Mouse (Mus musculus) common myeloid progenitor, adult 5-6 weeks (primary cell): ENCODE data around the gene Zc3h7b. TPM values are rescaled to one million over a fixed set of nuclear protein-coding genes. Genes with fewer than 3 reads are reported as not detected.

Experiments used
- ATAC-seq: replicated peaks from 2 replicates; pipeline ENCODE4 v1.8.0; 2016; ENCODE audit warnings: low read depth, mild to moderate bottlenecking, moderate TSS enrichment, inconsistent platforms; ENCODE audit not compliant: poor library complexity, severe bottlenecking
- total RNA-seq: library from RNA; stranded (forward); fragments of 200-1000, 187-1606 nt; gene quantifications from 2 replicates; pipeline ENCODE4 v1.2.3, GENCODE M21; 2017

The Zc3h7b gene
- total RNA-seq, 1 experiment from 2014 or later: 31.5 TPM

DNA sequence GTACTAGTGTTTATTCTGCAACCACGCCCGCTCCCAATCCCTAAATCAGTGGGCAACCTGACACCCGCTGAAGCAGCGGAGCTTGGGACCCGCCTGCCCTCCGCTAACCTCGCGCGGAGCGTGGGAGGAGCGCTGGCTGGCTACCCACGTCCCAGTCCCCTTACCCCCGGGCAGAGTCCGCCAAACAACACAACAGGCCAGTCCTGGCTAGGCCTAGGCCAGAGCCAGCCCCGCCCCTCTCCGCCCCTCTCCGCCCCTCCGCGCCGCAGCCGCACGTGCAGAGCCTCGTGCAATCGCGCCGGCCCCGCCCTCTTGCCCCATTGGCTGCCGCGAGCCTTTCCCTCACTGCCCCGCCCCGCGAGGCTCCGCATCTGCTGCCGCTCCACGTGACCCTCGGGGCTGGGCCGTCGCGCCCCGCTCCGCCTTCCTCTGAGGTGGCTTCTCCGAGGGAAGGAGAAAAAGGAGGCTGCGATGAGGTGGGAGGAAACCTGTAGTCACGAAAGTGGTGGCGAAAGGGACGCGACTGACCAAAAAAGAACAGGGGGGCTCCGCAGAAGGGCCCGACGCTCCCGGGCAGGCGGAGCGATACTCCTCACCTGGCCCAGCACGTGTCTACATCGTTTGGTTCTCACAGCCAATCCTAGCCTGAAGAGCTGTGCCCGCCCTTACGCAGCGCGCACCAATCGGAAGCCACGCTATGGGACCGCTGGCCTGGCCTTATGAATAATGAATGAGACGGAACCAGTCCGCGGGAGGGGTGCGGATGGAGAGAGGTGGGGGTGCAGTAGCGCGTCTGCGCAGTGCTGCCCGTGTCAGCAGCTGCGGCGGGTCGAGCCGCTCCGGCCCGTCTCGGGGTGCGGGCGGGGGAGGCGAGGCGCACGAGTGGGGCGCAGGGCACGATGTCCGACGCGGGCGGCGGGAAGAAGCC, 66.1 kb downstream of the Zc3h7b start:
- ATAC-seq: peak; percentile 83

DNA sequence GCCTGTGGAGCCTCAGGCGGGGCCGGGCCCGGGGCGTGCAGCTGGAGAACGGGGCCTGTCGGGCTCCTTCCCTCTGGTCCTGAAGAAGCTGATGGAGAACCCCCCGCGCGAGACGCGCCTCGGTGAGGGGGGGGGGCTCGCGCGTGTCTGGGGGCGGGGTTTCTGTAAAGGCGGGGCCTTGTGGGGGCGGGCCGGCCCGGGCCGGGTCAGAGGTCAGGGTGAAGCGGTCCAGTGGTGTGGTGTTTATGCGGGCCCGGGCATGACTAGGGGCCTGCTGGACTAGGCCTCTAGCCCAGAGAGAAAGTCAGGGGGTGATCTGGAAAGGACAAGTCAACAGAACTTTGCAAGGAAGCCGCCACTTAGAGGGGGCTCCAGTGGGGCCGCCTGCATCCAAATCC, 66.7 kb downstream of the Zc3h7b start:
- no peak for ATAC-seq

DNA sequence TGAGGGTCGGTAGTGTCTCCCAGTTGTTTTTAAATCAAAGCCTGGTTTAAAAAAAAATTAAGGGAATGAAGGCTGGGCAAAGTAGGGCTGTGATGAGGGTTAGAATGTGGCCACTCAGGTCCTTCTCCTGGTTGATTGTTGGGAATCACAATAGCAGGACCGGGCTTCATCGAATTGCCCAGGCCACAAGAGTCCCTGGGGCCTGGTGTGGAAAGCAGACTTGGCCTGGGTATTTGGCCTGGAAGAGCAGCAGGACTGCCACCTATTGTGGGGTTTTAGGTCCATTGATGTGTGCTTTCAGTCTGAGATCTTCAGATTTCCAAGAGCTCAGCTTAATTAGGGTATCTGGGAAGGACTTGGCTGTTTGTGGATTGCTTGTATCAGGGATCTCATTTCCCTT, 67.4 kb downstream of the Zc3h7b start:
- ATAC-seq: no peak

DNA sequence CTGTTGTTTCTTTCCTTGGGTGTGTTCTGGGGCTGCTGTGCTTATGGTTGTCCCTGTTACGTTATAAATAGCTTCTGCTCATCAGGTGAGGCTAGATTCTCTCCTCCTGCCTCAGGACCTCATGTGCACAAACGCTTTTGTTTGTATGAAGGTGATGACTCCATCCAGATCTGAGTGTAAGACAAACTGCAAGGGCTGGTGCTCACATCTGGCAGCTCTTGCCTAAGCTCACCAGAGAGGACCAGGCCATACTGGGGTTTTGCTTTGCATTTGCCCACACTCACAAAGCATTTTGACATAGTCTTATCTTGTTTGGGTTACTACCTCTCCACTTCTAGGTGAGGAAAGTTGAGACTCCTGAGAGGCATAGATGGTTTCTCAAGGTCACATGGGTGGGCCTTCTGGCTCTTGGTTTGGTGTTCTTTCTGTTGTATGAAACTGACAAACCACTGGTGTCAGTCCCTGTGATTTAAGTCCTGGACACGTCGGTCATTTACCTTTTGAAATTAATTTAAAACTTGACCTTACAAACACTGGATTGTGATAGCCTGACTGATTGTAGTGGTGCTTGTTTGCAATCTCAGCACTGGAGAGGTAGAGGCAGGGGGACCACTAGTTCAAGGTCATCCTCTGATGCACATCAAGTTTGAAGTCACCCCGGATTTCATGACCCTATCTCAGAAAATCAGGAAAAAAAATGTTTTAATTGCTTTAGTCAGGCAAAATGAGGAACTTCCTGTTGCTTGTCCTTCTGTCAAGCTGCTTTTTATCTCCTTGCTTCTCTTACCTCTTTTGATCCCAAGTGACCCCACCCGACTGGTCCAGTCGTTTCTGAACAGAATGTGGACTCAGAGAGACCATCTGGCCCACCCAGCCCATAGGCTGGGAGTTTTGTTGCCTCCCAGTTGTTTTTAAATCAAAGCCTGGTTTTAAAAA, 68.1 kb downstream of the Zc3h7b start:
- no peak for ATAC-seq

DNA sequence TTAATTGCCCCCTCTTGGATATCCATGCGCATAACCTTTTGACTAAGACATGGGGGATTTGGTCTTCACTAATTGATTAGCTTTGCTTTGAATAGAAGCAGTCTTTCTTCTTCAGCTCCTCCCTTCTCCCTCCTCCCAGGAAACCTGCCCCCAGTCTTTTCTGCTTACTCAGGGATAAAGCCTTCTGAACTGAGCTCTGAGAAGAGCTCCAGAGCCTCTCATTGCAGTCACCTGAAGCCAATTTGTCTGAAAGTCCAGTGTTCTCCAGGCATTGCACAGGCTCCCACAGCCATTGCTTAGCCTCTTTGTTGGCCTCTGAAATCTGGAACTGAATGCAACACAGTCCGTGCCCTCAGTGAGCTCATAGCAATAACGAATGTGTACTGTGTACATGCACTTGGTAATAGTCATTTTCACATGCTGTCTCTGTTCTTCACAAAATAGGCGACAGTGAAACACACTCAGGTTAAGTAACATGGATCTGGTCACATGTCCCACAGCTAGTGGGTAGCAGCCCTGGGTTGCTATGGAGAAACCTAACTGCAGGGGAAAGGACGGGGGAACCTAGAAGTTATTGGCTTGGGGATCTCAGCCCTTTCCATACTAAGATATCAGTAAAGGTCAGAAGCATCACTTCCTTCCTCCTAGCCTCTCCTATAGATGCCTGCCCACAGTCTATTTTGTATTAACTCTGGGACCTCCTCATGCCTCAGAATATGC, 69.3 kb downstream of the Zc3h7b start:
- ATAC-seq: peak; percentile 13; the same call in 1 of the 2 replicates

DNA sequence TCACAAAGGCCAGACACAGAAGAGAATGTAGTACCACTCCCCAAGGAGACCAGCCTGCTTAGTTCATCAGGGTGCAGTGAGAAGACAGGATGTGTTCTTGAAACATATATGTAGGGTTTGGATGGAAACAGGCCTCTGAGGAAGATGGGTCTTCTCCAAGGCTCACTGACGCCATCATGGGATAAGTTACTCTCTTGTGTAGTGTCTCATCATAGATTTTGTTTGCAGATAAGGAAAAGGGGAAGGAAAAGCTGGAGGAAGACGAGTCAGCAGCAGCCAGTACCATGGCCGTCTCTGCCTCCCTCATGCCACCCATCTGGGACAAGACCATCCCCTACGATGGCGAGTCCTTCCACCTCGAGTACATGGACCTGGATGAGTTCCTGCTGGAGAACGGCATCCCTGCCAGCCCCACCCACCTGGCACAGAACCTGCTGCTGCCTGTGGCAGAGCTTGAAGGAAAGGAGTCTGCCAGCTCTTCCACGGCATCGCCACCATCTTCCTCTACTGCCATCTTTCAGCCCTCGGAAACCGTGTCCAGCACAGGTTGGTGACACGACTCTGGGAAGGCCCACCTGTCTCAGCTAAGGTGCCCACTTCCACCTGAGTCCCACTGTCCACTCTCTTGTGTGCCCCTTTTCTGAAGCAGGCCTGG, 70.0 kb downstream of the Zc3h7b start:
- no peak for ATAC-seq

DNA sequence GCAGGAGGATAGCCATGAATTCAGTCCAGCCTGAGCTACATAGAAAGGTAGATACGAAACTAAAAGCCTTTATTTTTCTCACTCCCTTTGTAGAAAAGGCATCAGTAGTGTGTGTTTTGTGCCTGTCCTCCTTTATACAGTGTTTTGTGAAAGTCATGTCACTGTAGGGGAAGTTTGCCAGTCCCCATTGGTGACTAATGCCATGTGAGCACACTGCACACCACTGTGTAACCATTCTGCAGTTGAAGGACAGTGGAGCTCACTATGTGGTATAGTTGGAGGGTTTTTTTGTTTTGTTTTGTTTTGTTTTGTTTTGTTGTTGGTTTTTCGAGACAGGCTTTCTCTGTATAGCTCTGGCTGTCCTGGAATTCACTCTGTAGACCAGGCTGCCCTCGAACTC, 73.5 kb downstream of the Zc3h7b start:
- ATAC-seq: no peak

DNA sequence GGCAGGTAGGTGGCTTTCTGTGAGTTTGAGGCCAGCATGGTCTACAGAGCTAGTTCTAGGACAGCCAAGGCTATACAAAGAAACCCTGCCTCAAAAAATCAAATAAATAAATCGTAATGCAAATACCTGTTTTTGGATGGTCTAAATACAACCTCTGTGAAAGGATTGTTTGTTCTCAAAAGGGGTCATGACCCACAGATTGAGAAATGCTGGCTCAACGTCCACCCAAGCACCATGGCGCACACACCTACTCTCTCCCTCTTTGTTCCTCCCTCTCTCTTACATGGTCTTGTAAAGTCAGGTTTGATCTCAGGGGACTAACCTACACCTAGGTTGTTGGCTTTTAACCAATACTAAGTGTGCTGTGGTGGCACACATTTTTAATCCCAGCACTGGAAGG, 77.8 kb downstream of the Zc3h7b start:
- ATAC-seq: no peak

DNA sequence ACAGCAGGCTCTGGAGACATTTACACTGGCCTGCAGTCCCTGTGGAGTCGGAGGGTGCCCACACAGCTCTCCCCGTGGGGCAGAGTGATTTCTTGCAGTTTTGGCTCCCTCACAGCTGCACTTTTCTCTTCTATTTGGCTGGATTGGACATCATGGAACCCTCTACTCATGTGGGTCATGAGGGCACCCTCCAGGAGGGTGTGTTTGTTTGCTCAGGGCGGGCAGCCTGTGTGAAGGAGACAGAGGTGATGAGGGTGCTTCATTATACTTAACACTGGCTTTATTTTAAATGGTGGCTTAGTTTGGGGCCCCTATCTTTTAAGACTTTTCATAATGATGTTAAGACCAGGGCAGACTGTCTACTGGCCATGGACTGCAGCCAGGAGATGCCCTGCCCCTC, 80.0 kb downstream of the Zc3h7b start:
- no peak for ATAC-seq

DNA sequence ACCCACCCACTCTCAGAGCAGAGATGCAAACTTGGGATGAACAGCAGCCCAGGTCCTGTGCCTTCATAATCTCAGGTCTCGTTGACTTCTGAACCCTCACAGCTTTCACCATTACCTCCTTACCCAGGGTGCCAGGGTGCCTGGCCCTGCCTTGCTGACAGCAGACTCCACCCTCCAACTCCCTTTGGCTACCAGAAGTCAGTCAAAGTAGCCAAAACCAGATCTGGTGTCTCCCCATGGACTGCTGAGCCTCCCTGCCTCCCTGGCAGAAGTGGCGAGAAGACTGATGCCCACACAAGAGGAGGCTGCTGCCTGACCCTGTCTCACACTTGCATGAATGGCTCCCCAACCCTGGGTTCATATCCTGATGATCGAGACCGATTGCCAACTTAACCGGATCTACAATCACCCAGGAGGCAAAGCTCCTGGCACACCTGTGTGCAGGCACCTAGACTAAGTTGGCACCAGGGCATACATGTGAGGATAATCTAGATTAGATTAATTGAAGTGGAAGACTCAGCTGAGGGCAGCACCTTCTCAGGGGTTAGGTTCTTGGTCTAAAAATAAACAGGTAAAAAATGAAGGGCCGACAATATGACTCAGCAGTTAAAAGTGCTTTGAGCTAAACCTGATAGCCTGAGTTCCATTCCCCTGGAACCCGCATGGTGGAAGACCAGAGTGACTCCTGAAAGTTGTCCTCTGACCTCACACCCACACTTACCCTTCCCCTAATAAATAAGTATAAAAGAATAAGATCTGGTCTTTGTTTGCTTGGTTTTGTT, 83.8 kb downstream of the Zc3h7b start:
- no peak for ATAC-seq

DNA sequence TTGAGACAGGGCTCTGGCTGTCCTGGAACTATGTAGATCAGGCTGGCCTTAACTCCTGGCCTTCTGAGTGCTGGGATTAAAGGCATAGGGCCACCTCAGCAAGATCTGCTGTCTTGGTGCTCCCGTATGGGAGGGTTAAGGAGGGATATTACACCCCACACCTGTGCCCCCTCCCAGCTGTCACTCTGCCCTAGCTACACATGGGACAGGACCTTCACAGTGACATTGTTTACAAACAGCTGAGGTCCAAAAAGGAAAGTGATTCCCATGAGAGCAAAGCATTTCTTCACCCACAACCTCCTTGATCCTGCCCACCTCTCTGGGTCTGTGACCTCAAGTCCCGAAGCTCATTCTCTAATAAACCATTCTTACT, 84.3 kb downstream of the Zc3h7b start:
- ATAC-seq: no peak

DNA sequence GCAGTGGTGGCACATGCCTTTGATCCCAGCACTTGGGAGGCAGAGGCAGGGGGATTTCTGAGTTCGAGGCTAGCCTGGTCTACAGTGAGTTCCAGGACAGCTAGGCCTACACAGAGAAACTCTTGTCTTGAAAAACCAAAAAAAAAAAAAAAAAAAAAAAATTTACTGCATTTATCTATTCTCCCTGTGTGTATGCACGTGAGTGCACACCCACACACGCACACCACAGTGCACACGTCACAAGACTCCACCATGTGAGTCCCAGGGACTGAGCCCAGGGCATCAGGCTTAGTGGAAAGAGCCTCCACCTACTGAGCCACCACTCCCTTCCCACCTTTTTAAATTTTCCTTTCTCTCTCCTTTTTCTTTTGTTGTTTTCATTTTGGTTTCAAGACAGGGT, 85.7 kb downstream of the Zc3h7b start:
- ATAC-seq: no peak

DNA sequence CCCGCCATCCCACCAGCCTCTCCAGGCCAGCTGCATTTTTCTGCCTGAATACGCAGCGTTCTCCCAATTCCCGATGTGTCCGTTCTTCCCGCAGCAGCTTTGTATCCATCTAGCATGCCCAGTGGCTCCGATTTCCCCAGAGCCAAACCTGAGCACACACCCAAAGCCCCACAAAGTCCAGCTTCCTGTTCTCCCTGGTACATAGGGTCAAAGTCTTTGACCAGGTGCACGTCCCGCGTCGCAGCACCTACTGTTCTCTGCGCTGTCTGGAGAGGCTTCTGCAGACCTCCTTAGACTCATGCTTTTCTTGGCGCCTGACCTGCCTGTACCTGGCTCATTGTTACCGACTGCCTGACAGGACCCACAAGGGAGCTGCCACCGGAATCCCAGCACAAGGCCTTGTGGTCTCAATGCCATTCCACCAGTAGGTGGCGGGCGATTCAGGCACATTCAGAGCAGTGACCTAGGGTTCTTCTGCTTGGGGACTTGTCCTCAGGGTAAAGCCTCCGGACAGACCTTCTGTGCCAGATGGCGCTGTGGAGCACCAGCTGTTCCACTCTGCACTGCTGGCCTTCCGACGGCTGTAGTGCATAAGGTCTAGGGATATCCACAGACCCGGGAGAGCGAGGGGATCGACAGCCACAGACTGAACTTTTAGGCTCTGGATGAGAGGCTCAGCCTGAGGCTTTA, 86.4 kb downstream of the Zc3h7b start:
- peak; percentile 97 for ATAC-seq

DNA sequence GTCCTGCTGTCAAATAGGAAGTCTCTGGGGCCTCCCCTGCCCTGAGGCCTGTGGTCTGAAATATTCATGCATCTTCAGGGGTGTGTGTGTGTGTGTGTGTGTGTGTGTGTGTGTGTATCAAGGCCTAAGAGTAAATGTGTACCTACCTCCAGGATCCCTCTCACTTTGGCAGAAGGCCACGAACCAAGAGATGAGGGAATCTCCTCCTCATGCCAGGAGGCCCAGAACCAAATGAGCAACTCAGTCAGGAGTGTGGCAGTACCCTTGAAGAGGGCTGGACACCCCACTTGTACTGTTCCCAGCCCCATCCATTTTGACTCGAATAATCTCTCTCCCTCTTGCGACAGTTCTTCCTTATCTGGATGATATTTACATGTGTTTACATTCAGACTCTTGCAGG, 87.4 kb downstream of the Zc3h7b start:
- no peak for ATAC-seq

DNA sequence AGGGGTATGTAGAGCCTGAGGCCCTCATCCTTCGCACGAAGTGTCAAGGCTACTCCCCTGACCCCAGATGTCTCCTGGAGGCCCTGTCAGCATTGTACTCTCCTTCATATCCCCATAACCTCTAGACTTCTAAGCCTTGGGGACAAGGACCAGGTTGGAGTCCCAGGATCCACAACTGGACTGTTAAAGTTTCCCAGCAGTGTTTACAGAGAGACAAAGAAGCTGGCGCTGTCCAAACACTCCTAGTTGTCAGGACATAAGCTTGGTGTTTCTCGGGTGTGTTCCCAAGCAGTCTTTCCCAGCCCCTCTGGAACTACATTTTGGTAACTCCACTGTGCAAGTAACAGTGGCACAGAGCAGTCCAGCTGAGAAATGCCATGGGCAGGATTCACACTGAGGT, 88.6 kb downstream of the Zc3h7b start:
- ATAC-seq: no peak

DNA sequence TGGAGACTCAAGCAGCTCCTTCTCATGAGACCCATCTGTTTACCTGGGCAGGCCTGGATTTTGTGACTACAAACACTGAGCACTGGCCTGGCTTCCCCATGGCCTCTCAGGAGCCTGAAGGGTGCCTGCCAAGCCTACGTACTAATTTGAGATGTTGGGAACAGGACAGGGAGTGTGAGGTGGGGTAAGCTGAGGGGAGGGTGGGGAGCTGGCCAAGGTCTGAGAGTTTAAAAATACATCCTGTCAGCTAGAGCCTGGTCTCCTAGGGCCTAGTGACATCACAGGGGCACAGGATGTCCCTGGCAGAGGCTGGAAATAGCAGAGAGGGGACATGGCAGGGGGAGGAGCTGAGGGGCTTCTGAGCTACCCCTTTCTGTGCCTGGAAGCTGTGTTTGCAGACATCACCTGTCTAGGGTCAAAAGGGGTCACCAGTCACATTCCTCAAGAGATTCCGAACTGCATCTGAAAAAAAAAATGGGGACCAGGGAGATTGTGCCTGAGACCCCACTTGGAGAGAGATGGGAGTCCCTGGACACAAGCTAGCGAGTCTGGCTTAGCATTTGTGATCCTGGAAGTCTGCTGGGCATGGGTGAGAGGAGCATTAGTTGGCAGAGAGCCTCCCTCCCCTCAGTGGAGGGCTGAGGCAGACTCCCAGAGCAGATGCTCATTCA, 89.4 kb downstream of the Zc3h7b start:
- ATAC-seq: no peak

DNA sequence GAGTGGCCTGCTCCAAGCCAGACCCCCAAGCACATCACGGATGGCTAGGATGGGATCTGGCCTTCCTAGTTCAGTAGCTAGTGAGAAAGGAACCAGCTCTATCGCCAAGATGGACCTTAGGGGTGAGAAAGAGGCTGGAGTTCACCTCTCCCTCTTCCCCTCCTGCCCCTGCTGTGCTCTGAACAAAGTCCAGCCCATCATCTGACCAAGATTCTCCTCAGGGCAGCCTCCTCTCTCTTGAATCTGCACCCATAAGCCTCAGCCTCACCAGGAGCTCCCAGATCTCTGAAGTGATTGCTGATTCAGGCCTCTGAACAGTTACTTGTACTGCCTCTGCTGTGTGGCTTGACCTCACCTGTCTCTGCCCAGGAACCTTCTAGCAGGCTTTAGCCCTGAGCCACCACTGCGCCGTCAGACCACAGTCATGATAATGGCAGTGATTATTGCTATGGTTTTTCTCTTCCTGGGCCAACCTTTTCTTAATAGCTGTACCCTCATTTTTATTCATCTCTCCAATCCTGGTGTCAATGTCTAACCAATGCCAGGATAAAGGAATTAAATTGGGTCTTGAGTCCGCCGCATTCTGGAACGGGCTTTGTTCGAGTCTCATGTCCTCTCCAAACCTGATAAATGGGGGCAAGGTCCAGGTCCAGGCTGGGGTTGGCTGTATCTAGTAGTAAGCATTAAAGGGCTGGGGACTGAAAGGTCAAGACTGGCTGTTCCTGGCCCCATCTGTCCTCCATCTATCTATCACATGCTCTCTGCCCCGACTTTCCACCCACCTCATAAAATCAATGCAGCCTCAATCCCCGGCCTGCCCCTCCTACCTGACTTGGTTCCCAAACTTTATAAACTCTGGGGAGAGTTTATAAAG, 90.4 kb downstream of the Zc3h7b start:
- no peak for ATAC-seq
